Mouse (Mus musculus): ENCODE data around the gene Tnfaip8l1. TPM values are rescaled to one million over a fixed set of nuclear protein-coding genes. Genes with fewer than 3 reads are reported as not detected.

Tnfaip8l1 gene
- 10 to 100 TPM in 1 of 2 experiments, 1 to 10 TPM in 1; 9.3 to 11.1 TPM for total RNA-seq (2021)

DNA sequence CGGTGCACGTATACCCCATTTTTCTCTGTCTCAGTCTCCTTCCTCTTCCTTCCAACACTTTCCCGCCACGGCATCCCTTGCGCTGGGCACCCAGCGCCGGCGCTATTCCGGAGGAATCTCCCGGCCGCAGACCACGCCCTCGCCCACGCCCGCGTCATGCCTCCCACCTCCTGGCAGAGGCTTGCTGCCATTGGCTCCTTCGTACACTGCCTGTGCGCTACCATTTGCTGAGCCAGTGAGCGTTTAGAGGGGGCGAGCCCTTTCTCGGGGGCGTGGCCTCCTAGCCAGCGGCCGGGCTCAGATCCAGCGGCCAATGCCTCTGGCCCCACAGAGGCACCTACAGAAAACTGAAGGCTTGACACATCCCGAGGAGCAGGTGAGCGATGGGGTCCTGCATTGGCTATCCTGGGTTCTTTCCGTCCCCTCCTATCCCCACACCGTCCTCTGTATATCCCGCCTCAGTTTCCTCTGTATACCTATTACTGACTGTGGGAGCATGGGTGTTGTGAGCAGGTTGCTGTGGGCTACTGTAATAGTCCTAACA lies at the start of gene Tnfaip8l1:
Gene Tnfaip8l1, plus strand, starts transcription at position 247 of the 544 bp plus-strand sequence.
- intact Hi-C loops (cut with DNase I), result no loop called here
- DNase-seq (ENCODE audit: extremely low spot score in 1 of 2, low spot score in 2 of 2), result peak; percentile 95 to 98

DNA sequence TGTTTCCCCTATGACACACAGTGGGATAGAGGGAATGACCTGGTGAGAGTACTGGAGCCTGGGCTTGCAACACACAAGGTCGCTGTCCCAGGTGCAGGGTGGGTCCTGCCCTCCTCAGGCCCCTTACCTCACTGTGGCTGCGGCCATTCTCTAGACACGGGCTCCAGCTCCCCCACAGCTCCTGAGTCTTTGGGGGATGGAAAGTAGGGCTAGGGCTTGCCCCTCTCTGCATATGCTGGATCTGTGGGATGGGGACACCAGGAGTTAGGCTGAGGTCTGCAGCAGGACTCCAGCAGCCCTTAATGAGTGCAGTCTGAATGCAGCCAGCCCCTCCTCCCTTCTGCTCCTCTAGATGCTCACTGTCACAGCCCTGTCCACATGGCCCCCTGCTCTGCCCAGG lies 49.5 kb upstream of the Tnfaip8l1 start:
- no peak for DNase-seq (ENCODE audit: extremely low spot score in 1 of 2, low spot score in 2 of 2)
- intact Hi-C loops (cut with DNase I), result no loop called here

DNA sequence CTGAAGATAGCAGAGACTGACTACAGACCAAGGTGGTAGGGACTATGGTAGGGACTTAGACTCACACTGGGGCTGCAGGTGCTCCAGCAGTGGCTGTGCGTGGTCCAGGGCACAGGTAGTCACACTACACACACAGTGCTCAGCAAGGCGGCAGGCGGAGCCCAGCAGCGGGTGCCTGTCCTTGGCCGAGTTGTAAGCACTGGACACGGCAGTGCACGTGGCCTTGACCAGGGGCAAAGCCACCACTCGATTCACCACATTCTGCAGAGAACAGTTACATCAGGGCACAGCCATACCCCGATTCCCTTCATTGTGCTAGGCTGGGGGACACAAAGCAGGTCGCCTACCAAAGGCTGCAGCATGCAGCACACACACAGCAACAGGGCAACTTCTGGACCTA lies 46.1 kb upstream of the Tnfaip8l1 start:
- intact Hi-C loops (cut with DNase I), result no loop called here
- DNase-seq (ENCODE audit: extremely low spot score in 1 of 2, low spot score in 2 of 2), result no peak

DNA sequence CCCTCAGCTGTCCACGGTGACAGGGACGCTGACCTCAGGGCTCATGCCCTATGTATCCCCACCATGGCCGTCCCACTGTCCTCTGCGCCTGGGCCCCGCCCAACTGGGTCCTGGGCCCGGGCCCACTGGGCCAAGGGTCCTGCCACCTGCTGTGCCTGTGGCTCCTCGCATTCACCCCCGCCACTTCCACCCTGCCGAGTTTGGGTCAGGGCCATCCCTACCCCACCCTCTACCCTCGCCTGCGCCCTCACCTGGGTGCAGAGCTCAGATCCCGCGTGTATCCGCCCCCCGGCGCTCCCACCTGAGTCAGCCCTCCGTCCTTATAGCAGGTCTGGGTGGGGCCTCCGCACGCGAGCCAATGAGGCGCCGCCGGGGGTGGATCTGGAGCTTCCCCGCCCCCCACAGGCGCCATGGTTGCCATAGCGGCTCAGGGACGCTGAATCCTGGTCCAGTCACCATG lies 45.0 kb upstream of the Tnfaip8l1 start, which contains the start of gene Plin5:
Gene Plin5, minus strand, starts transcription at position 346 of the 460 bp plus-strand sequence.
- intact Hi-C loops (cut with DNase I), result no loop called here
- DNase-seq (ENCODE audit: extremely low spot score in 1 of 2, low spot score in 2 of 2), result peak in 1 of 2 experiments; percentile 81

DNA sequence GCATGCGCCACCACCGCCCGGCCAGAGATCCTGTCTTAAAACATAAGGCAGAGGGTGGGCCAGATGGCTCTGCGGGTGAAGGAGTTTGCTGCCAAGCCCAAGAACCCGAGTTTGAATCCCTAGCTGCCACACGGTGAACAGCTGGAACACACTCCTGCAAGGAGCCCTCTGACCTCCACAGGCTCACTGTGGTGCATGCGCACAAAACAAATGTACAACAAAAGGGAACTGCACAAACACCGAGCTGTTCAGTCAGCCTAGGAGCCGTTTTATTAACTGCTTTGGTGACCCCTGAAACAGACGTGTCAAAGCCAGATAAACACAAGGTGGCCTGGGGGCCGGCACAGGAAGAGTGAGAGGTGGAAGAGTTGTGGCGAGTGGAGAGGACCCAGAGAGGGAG lies 42.8 kb upstream of the Tnfaip8l1 start:
- no peak for DNase-seq (ENCODE audit: extremely low spot score in 1 of 2, low spot score in 2 of 2)
- intact Hi-C loops (cut with DNase I), result no loop called here

DNA sequence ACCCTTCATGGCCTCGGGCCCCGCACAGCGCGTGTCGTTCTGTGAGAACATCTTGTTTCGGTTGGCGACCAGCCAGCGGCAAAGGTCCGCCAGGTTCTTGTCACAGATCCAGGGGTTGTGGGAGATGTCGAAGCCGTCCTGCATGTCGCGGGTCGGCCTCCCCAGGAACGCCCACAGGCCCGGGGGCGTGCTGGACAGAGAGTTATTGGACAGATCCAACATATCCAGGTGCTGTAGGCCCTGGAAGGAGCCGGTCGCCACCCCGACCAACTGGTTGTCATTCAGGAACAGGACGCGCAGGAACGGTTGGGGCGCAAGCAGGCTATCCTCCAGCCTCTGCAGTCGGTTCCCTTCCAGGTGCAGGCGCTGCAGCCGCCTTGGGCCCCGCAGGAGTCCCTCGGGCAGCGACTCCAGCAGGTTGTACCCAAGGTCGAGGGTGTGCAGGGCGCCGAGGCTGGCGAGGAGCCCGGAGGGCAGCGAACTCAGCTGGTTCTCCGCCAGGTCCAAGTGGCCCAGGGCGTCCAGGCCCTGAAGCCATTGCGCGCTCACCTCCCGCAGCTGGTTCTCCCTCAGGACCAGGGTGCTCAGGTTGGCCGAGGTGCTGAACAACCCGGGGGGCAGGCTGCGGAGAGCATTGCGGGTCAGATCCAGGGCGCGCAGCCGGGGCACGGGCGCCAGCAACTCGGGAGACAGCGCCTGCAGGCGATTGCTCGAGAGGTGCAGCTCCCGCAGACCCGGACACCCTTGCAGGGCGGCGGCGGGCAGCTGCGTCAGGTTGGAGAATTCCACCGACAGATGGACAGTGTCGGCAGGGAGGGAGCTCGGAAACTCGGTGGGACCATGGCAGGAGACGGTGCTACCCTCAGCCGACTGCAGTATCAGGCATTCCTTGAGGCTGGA lies 42.0 kb upstream of the Tnfaip8l1 start:
- DNase-seq (ENCODE audit: extremely low spot score in 1 of 2, low spot score in 2 of 2), result peak in 1 of 2 experiments; percentile 74
- intact Hi-C loops (cut with DNase I), result no loop called here

DNA sequence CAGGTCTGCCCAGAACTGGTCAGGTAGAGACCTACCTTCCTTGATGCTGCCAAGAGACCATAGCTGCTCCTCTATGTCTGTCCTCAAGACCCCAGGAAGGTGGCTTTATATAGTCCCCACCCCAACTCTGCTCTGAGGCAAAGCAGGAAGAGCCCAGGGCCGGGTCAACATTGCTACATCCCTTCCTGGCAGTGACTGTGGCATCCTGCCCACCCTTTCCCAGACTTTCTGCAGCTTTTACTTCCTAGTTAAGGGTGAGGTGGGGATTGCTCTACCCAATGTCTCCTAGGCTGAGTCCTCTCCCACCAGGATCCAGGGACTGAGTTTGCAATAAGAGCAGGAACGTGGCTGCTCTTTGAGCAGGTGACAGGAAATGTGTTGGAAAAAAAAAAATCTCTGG lies 40.5 kb upstream of the Tnfaip8l1 start, which contains the start of gene Lrg1:
Gene Lrg1, minus strand, starts transcription at position 176 of the 400 bp plus-strand sequence.
- intact Hi-C loops (cut with DNase I), result no loop called here
- no peak for DNase-seq (ENCODE audit: extremely low spot score in 1 of 2, low spot score in 2 of 2)

DNA sequence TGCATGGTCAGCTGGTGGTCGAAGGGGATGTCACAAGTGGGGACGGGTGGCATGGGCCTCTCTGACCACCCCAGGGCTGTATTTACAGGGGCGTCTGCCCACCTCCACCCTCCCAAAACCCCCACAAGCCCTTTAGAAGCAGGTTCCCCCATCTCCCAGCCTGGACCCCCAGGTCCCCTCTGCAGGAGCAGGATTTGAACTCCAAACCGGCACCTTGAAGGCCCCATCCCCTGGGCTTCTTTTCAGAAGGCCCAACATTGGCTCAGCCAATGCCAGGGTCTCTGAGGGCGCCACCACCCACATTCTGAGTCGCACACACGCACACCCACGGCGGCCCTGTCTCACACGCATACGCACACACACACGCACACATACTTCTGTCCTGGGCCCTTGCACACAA lies 39.1 kb upstream of the Tnfaip8l1 start:
- DNase-seq (ENCODE audit: extremely low spot score in 1 of 2, low spot score in 2 of 2), result no peak
- intact Hi-C loops (cut with DNase I), result no loop called here

DNA sequence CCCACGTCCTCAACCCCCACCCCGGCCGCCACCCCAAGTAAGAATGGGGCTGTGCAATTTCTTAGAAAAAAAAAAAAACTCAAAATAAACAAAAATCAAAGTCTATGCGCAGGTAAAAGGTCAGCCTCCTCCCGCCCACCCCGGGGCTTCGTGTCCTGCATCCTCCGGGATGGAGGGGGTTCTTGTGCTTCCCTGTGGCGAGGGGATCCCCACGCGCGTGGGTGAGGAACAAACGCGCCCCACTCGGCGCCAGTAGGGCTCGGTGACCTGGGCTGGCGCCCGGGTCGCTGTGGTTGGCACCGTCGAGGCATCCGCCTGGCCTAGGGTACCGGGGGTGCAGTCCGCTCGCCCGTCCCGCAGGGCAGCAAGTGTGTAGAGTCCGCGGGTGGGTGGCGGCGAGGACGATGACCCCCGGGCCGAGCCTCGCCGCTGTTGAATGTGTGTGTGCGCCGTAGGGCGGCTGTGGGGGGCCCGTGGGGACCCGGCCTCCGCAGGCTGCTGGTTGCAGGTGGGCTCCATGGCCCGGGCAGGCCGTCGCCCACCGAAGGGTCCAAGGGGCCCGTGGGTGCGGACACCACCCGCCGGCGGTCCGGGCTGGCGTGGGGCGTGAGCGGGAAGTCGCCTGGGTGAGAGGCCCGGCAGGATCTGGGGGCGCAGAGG lies 38.5 kb upstream of the Tnfaip8l1 start:
- intact Hi-C loops (cut with DNase I), result no loop called here
- no peak for DNase-seq (ENCODE audit: extremely low spot score in 1 of 2, low spot score in 2 of 2)

DNA sequence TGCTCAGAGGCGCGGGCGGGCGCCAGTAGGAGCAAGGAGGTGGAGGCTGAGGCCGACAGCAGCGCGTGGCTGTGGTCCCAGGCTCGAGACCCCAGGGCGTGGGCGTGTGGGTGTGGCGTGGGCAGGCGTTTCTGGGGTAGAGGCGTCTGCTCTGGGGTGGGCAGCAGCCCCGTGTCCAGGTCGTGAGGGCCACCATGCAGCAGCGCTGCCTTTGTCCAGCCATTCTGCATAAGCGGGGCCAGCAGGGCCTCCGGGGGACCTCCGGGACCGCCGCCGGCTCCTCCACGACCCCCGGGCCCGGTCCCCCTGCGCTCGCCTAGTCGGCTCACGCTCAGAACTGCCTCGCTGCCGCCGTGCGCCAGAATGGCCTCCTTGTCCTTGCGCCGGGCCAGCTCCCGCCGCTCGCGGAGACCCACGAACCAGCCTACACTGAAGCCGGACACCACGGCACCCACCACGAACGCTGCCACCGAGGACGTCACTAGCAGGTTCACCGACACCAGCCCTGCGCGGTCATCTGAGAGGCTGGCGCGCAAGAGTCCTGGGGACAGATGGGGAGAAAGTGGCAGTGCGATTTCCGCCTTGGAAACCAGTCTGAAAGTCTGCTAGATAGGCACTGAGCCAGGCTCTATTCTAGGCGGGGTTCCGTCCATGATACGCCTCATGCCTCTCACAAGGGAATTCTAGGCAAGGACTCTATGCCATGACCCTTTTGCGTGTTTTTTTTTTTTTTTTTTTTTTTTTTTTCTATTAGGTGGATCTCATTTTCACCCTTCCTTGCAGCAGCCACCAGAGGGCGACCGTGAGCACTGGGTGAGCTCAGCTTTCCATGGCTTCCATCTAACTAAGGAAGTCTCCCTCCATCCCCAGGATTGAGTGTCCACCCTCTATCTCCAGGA lies 37.7 kb upstream of the Tnfaip8l1 start:
- no peak for DNase-seq (ENCODE audit: extremely low spot score in 1 of 2, low spot score in 2 of 2)
- intact Hi-C loops (cut with DNase I), result no loop called here

DNA sequence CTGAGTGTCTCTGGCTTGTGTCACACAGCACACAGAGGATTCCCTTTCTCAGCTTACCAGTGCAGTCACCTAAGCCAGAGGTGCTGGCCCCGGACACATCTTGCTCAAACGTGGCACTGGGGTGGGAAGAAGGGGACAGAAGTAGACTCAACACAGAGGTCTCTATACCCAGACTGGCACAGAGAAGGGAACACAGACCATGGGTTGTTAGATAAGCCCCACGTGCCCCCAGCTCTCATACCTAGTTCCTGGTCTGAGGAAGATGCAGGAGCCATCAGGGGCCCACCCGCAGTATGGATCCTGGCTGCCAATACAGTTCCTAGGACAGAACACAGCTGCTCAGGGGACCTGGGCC lies 37.0 kb upstream of the Tnfaip8l1 start:
- intact Hi-C loops (cut with DNase I), result no loop called here
- DNase-seq (ENCODE audit: extremely low spot score in 1 of 2, low spot score in 2 of 2), result no peak

DNA sequence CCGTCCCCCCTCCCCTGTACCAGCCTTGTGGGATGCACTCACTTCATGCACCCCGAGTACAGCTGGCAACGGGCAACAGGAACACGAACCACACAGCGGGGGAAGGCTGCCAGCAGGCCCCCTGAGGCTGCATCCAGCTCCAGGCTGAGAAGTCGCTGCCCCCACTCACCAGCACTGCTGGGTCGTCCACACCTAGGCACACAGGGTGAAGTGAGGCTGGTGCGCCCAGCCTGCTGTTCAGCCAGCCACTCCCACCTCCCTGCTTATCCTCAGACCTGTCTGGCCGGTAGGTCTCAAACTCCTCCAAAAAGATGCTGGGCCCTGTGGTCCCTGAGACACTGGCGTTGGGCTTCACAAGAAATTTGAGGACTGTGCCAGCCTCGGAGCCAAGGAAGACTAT lies 36.1 kb upstream of the Tnfaip8l1 start:
- intact Hi-C loops (cut with DNase I), result no loop called here
- DNase-seq (ENCODE audit: extremely low spot score in 1 of 2, low spot score in 2 of 2), result no peak

DNA sequence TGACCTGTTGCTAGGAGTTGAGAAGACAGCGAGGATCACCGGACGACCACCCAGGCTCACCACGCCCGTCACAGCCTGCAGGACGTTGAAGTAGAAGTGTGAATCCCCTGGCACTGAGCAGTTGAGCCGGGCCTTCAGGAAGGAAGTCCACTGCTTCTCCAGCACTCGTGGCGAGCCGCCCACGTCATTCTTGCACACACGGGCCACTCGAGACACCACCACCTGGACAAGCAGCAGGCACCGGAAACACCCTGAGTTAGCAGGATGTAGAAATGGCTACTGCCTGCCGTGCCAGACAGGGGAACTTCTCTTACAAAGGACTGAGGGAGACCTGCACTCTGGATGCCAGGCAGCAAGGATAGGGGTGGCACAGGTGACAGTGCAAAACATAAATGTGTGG lies 34.0 kb upstream of the Tnfaip8l1 start:
- peak in 1 of 2 experiments; percentile 32 for DNase-seq (ENCODE audit: extremely low spot score in 1 of 2, low spot score in 2 of 2)
- intact Hi-C loops (cut with DNase I), result no loop called here

DNA sequence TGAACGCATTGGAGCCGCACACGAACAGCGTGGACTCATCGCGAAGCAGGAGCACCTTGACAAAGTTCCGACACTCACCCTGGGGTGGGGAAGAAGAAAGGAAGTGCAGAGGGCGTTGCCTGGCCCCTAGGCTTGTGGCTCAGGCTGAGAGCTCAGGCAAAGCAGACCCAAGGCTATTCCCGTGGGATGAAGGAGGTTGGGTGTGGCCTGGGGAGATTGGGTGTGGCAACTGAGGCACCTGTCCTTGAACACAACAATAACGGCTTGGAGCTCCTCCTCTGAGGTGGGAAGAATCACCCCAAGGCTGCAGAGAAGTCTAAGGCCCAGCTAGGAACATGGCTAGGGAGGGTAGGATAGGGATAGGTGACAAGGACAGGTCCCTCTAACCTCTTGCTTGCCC lies 31.1 kb upstream of the Tnfaip8l1 start:
- intact Hi-C loops (cut with DNase I), result loop anchor here (5.0 kb wide), 1 partner anchor 121 kb away; no protein-coding TSS in a partner anchor
- no peak for DNase-seq (ENCODE audit: extremely low spot score in 1 of 2, low spot score in 2 of 2)

DNA sequence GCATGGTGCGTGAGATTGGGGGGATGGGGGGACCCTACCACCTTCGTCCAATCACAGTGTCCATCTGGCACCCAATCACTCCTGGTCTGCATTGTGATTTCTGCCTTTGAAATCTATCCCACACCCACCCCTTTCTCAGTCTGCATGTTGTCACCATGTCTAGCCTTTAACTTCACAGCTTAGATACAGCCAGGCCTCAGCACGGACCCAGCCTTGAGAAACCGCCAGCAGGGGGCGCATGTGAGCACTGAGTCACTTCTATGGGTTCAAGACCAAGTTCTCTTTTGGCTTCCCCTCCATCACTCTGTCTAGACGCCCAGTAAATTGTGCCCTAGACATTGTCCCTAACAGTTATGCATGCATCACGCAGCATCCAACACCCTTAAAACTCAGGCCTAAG lies 30.5 kb upstream of the Tnfaip8l1 start:
- no peak for DNase-seq (ENCODE audit: extremely low spot score in 1 of 2, low spot score in 2 of 2)
- intact Hi-C loops (cut with DNase I), result loop anchor here (5.0 kb wide), 1 partner anchor 120 kb away; no protein-coding TSS in a partner anchor

DNA sequence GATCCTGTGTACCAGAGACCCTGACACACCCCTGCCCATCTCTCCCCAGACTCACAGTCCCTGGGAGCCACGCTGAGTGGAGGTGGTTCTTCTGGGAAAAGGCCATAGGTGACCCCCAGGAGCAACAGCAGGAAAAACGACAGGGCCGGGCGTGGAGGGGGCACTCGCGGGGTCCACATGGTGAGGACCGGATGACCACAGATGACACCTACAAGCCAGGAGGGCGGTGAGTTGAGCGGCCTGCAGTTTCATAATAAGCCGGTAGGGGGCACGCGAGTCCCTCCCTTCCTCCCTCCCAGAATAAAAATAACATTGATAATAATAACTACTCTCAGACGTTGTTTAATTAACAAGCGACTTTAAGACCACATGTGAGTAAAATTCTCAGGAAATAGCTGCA lies 29.6 kb upstream of the Tnfaip8l1 start:
- intact Hi-C loops (cut with DNase I), result loop anchor here (5.0 kb wide), 1 partner anchor 120 kb away; no protein-coding TSS in a partner anchor
- DNase-seq (ENCODE audit: extremely low spot score in 1 of 2, low spot score in 2 of 2), result no peak

DNA sequence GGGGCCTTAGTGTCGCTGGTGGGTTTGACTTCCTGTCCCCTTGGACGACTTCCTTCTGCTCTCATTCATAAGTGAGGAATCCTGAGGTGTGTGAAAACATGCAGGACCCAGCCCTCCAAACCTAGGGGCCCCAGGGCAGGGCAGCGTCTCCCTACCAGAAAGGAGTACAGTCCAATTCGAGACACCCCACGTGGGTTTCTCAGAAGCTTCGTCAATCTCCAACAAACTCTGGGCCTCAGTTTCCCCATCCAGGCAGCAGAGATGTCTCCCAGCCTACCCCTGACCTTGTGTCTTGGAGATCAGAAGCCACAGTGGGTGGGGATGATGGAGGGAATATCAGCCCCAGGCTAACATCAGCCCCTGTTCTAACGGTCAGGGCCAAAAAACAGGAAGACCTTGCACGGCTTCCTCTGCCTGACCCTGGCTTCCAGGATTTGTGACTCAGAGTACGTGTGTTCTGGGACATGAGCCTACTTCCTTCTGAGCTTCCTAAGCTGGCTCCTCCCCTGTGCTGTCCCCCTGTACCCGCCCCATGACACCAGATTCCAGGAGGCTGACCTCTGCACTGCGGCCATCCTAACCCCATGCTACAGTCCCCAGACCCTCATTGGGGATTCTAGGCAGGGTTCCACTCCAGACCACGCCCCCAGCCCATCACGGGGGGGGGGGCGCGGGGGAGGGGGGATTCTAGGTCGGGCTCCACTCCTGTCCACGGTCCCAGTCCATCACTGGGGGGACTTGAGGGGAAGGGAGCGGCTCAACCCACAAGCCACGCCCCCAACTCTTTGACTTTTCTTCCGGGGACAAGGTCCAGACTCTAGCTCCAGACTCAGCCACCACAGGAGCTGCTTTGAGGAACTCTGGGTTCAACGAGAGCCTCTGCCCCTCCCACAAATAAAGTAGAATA lies 28.6 kb upstream of the Tnfaip8l1 start:
- DNase-seq (ENCODE audit: extremely low spot score in 1 of 2, low spot score in 2 of 2), result peak in 1 of 2 experiments; percentile 81
- intact Hi-C loops (cut with DNase I), result loop anchor here (5.0 kb wide), 1 partner anchor 119 kb away; no protein-coding TSS in a partner anchor
